Mouse (Mus musculus): Measurements from ENCODE around the gene Atg2b. TPM values are rescaled to one million over a fixed set of nuclear protein-coding genes. Genes with fewer than 3 reads are reported as not detected.

Atg2b gene
- polyA plus RNA-seq, 1 experiment: 25.6 TPM

DNA sequence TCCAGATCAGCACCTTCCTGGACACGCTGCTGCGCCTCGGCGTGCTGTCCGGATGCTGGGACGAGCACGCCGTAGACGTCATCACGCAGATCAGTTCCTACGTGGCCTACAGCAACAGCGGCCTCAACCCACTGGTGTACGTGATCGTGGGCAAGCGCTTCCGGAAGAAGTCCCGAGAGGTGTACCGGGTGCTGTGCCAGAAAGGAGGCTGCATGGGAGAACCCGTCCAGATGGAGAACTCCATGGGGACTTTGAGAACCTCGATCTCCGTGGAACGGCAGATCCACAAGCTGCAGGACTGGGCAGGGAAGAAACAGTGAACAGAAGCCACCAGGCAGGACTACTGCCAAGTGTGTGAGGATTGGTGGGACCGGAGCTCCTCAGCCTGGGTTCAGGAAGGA, 92.7 kb downstream of the Atg2b start:
- Histone ChIP-seq H3K4me3 (ENCODE audit: control insufficient read depth, insufficient read depth, low read length) (no peak overlapping the region), H3K27ac (ENCODE audit: control insufficient read depth, insufficient read depth, low read length) (no peak overlapping the region), H3K27me3 (ENCODE audit: control insufficient read depth, insufficient read depth, low read length) (no peaks in the 10 kb centered on the region), H3K36me3 (ENCODE audit: control insufficient read depth, insufficient read depth, low read length) (no peaks in the 10 kb centered on the region), H3K4me1 (replicated peaks; ENCODE audit: control insufficient read depth, insufficient read depth, low read length) (no peaks in the 10 kb centered on the region)
- no peak for DNase-seq
- TF ChIP-seq CTCF (IDR thresholded peaks at IDR 0.05; ENCODE audit: borderline replicate concordance, control insufficient read depth, extremely low read depth, insufficient read depth, low read length, poor library complexity) (no peak), POLR2A (IDR thresholded peaks at IDR 0.05; ENCODE audit: control insufficient read depth, extremely low read depth, insufficient read depth, low read length, poor library complexity) (no peak)
- WGBS: 93% methylated on average over 23 of the region's 23 CpGs

DNA sequence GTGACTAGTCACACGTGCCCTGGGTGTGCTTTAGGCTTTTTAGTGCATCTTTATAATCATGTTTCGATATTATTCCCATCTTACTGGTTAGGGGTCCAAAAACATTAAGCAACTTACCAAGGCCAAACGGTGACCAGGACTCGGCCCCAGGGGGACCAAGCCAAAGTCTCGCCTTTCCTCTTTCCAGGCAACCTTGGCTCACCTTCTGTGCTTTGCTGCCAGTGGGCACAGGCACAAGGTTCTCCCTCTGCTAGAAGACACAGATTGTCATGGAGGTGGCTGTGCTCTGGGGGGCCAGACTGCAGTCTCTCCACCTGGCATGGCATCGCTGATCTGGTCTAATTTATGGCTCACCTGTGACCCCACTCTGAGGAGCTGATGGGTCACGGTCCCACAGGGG, 94.2 kb downstream of the Atg2b start:
- Histone ChIP-seq H3K27ac (ENCODE audit: control insufficient read depth, insufficient read depth, low read length) (no peak overlapping the region), H3K4me1 (replicated peaks; ENCODE audit: control insufficient read depth, insufficient read depth, low read length) (no peaks in the 10 kb centered on the region), H3K36me3 (ENCODE audit: control insufficient read depth, insufficient read depth, low read length) (no peaks in the 10 kb centered on the region), H3K4me3 (ENCODE audit: control insufficient read depth, insufficient read depth, low read length) (no peak overlapping the region), H3K27me3 (ENCODE audit: control insufficient read depth, insufficient read depth, low read length) (no peaks in the 10 kb centered on the region)
- 92% methylated on average over 7 of the region's 7 CpGs for WGBS
- TF ChIP-seq POLR2A (IDR thresholded peaks at IDR 0.05; ENCODE audit: control insufficient read depth, extremely low read depth, insufficient read depth, low read length, poor library complexity) (no peak), CTCF (IDR thresholded peaks at IDR 0.05; ENCODE audit: borderline replicate concordance, control insufficient read depth, extremely low read depth, insufficient read depth, low read length, poor library complexity) (no peak)
- DNase-seq: no peak

DNA sequence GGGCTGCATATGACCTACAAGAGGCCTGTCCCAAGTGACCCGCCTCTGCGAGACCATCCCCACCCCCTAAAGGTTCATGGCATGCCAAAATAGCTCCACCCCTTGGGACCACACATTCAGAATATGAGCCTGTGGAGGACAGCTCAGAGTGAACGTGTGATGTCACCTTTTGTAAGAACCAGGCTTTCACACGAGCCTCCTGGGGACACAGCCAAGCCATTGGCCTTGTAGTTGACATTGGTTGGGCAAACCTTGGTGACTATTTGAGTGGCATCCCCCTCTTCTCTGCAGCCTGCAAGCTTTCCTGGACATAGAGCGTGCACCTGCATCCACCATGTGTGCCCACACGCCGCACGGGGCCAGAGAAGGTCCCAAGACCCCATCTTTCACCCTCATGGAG, 97.5 kb downstream of the Atg2b start:
- 86% methylated on average over 8 of the region's 8 CpGs for WGBS
- no peak overlapping the region for H3K4me3 ChIP-seq (ENCODE audit: control insufficient read depth, insufficient read depth, low read length)
- no peak overlapping the region for H3K27ac ChIP-seq (ENCODE audit: control insufficient read depth, insufficient read depth, low read length)

DNA sequence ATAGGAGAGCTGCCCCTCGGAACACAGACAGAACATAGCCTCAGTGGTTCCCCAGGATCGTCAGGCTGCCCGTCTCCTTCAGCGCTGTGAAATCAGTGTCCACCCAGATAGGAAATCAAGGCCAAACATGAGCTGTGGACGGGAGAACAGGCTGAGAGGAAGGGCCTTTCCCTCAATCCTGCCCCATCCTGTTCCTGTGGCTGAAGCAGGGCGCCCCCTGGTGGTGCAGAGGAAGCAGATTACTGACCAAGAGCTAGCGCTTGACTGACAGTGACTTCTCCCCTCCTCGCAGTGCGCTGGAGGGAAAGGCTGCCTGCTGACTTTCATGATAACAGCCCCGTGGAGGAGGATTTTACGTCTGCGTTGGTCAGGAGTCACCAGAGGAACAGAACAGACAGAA, 100.2 kb downstream of the Atg2b start:
- H3K27me3 ChIP-seq (ENCODE audit: control insufficient read depth, insufficient read depth, low read length): no peaks in the 10 kb centered on the region
- DNase-seq: peak; percentile 37
- TF ChIP-seq POLR2A (IDR thresholded peaks at IDR 0.05; ENCODE audit: control insufficient read depth, extremely low read depth, insufficient read depth, low read length, poor library complexity): no peak
- TF ChIP-seq CTCF (IDR thresholded peaks at IDR 0.05; ENCODE audit: borderline replicate concordance, control insufficient read depth, extremely low read depth, insufficient read depth, low read length, poor library complexity): peak; percentile 82
- H3K36me3 ChIP-seq (ENCODE audit: control insufficient read depth, insufficient read depth, low read length): no peaks in the 10 kb centered on the region
- H3K27ac ChIP-seq (ENCODE audit: control insufficient read depth, insufficient read depth, low read length): no peak overlapping the region
- H3K4me3 ChIP-seq (ENCODE audit: control insufficient read depth, insufficient read depth, low read length): no peak overlapping the region
- 27% methylated on average over 12 of the region's 12 CpGs for WGBS
- no peaks in the 10 kb centered on the region for H3K4me1 ChIP-seq (replicated peaks; ENCODE audit: control insufficient read depth, insufficient read depth, low read length)

More for the DNA sequence above, 97.5 kb downstream of the Atg2b start:
- Histone ChIP-seq H3K4me1 (replicated peaks; ENCODE audit: control insufficient read depth, insufficient read depth, low read length) (no peaks in the 10 kb centered on the region), H3K27me3 (ENCODE audit: control insufficient read depth, insufficient read depth, low read length) (no peaks in the 10 kb centered on the region), H3K36me3 (ENCODE audit: control insufficient read depth, insufficient read depth, low read length) (no peaks in the 10 kb centered on the region)
- DNase-seq: no peak
- TF ChIP-seq CTCF (IDR thresholded peaks at IDR 0.05; ENCODE audit: borderline replicate concordance, control insufficient read depth, extremely low read depth, insufficient read depth, low read length, poor library complexity): no peak
- no peak for TF ChIP-seq POLR2A (IDR thresholded peaks at IDR 0.05; ENCODE audit: control insufficient read depth, extremely low read depth, insufficient read depth, low read length, poor library complexity)

DNA sequence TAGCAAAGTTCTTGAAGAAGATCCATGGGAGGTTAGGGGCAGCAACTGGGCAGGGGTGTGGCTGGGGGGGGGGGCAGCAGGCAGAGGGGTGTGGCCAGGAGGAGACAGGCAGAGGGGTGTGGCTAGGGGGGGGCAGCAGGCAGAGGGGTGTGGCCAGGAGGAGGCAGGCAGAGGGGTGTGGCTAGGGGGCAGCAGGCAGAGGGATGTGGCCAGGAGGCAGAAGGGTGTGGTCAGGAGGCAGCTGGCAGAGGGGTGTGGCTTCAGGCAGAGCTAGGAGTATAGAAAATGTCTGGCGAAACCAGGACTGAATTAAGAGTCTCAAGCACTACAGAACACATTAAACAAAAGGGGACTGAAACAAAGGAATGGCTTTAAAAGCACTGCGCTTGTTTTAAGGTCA, 101.5 kb downstream of the Atg2b start:
- Histone ChIP-seq H3K4me3 (ENCODE audit: control insufficient read depth, insufficient read depth, low read length) (no peak overlapping the region), H3K27me3 (ENCODE audit: control insufficient read depth, insufficient read depth, low read length) (no peaks in the 10 kb centered on the region), H3K27ac (ENCODE audit: control insufficient read depth, insufficient read depth, low read length) (no peak overlapping the region), H3K36me3 (ENCODE audit: control insufficient read depth, insufficient read depth, low read length) (no peaks in the 10 kb centered on the region), H3K4me1 (replicated peaks; ENCODE audit: control insufficient read depth, insufficient read depth, low read length) (no peaks in the 10 kb centered on the region)
- TF ChIP-seq POLR2A (IDR thresholded peaks at IDR 0.05; ENCODE audit: control insufficient read depth, extremely low read depth, insufficient read depth, low read length, poor library complexity) (no peak), CTCF (IDR thresholded peaks at IDR 0.05; ENCODE audit: borderline replicate concordance, control insufficient read depth, extremely low read depth, insufficient read depth, low read length, poor library complexity) (no peak)
- DNase-seq: no peak
- 18% methylated on average over 2 of the region's 2 CpGs for WGBS

DNA sequence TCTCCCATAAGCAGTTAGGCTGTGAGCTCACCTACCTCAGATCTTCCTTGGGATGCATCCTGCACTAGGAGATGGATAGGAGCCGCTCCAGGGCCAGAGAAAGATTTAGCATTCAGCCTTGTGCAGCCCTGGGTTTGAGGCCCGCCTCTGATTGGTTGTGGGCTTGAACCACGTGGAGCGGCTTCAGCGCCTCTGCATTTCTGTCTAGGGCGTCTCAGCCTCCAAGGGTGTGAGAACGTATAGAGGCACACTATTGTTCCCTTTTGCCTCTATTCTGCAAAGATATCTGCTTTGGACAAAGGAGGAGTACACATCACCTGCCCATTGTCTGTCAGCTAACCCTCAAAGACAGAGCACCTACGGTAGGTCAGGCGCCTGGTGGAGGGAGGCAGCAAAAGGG, 102.5 kb downstream of the Atg2b start:
- H3K4me1 ChIP-seq (replicated peaks; ENCODE audit: control insufficient read depth, insufficient read depth, low read length): no peaks in the 10 kb centered on the region
- no peak overlapping the region for H3K27ac ChIP-seq (ENCODE audit: control insufficient read depth, insufficient read depth, low read length)
- TF ChIP-seq CTCF (IDR thresholded peaks at IDR 0.05; ENCODE audit: borderline replicate concordance, control insufficient read depth, extremely low read depth, insufficient read depth, low read length, poor library complexity) (no peak), POLR2A (IDR thresholded peaks at IDR 0.05; ENCODE audit: control insufficient read depth, extremely low read depth, insufficient read depth, low read length, poor library complexity) (no peak)
- 70% methylated on average over 9 of the region's 9 CpGs for WGBS
- no peaks in the 10 kb centered on the region for H3K27me3 ChIP-seq (ENCODE audit: control insufficient read depth, insufficient read depth, low read length)
- H3K36me3 ChIP-seq (ENCODE audit: control insufficient read depth, insufficient read depth, low read length): no peaks in the 10 kb centered on the region
- no peak for DNase-seq
- no peak overlapping the region for H3K4me3 ChIP-seq (ENCODE audit: control insufficient read depth, insufficient read depth, low read length)

DNA sequence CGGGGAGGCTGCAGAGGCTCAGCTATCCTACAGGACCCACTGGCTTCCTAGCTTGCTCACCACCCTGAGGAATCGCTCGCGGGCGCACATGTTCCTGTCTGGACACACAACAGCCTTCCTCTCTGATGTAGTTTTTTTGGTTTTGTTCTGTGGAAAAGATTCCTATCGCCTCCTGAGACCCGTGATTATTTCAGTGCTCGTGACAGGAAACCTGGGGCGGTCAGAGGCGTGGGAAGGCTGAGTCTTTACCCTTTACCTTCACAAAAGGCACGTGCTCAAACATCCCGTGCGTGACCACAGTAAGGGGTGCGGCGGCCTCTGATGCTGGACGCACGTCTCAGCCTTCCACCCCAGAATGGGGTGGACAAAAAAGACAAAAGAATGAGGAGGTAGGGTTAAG, 104.5 kb downstream of the Atg2b start:
- TF ChIP-seq CTCF (IDR thresholded peaks at IDR 0.05; ENCODE audit: borderline replicate concordance, control insufficient read depth, extremely low read depth, insufficient read depth, low read length, poor library complexity) (no peak), POLR2A (IDR thresholded peaks at IDR 0.05; ENCODE audit: control insufficient read depth, extremely low read depth, insufficient read depth, low read length, poor library complexity) (no peak)
- H3K4me1 ChIP-seq (replicated peaks; ENCODE audit: control insufficient read depth, insufficient read depth, low read length): no peaks in the 10 kb centered on the region
- H3K27me3 ChIP-seq (ENCODE audit: control insufficient read depth, insufficient read depth, low read length): no peaks in the 10 kb centered on the region
- no peak overlapping the region for H3K27ac ChIP-seq (ENCODE audit: control insufficient read depth, insufficient read depth, low read length)
- no peaks in the 10 kb centered on the region for H3K36me3 ChIP-seq (ENCODE audit: control insufficient read depth, insufficient read depth, low read length)
- WGBS: 52% methylated on average over 17 of the region's 17 CpGs
- DNase-seq: no peak
- H3K4me3 ChIP-seq (ENCODE audit: control insufficient read depth, insufficient read depth, low read length): no peak overlapping the region

Measured in thymus, adult 2 months (tissue).